Mouse (Mus musculus) liver, embryonic 13.5 days (tissue): Measurements from ENCODE around the gene Jag2. TPM values are rescaled to one million over a fixed set of nuclear protein-coding genes. Genes with fewer than 3 reads are reported as not detected.

Experiments
- ATAC-seq: fragments of 200-750 bp; cut with Nextera tagmentation; 2 replicates; pipeline ENCODE4 v1.8.0; 2017; ENCODE audit warnings: low read depth, mild to moderate bottlenecking, moderate number of reproducible peaks, moderate library complexity
- DNase-seq: peaks from one replicate; pipeline ENCODE4 v3.0.0; 2022
- H3K27ac ChIP-seq: fragments of 300-500 bp; sonication (generic); 2 replicates; pipeline ENCODE4 v1.5.1; 2015; ENCODE audit warnings: moderate library complexity, mild to moderate bottlenecking, inconsistent platforms
- H3K27me3 ChIP-seq: fragments of 300-500 bp; sonication (generic); 2 replicates; pipeline ENCODE4 v1.6.1; 2015; ENCODE audit warnings: mild to moderate bottlenecking, inconsistent platforms
- H3K36me3 ChIP-seq: fragments of 300-500 bp; sonication (generic); 2 replicates; pipeline ENCODE4 v1.6.1; 2015; ENCODE audit warnings: mild to moderate bottlenecking, inconsistent platforms
- H3K4me1 ChIP-seq: fragments of 300-500 bp; sonication (generic); replicated peaks from 2 replicates; pipeline ENCODE4 v1.6.1; 2015; ENCODE audit warnings: inconsistent platforms
- H3K4me2 ChIP-seq: fragments of 300-500 bp; sonication (generic); 2 replicates; pipeline ENCODE4 v1.6.1; 2015; ENCODE audit warnings: inconsistent platforms, mild to moderate bottlenecking, moderate library complexity
- H3K4me3 ChIP-seq: fragments of 300-500 bp; sonication (generic); replicated peaks from 2 replicates; pipeline ENCODE4 v1.5.1; 2015; ENCODE audit warnings: mild to moderate bottlenecking, inconsistent platforms
- H3K9ac ChIP-seq: fragments of 300-500 bp; sonication (generic); 2 replicates; pipeline ENCODE4 v1.6.1; 2015; ENCODE audit warnings: mild to moderate bottlenecking, inconsistent platforms
- H3K9me3 ChIP-seq: fragments of 300-500 bp; sonication (generic); replicated peaks from 2 replicates; pipeline ENCODE4 v1.6.1; 2016; ENCODE audit warnings: inconsistent platforms
- WGBS: fragments of 180-500 bp; shearing (Covaris S2); methylation state at CpG from one replicate; pipeline ENCODE4 v1.1.7; 2015; ENCODE audit not compliant: insufficient replicate concordance; 5-methylcytosine and 5-hydroxymethylcytosine counted together
- polyA plus RNA-seq: library from polyadenylated mRNA; unstranded; fragments of >200 nt; fragmentation: Nextera tagmentation; extraction: Ambion mirVana; gene quantifications from 2 replicates; pipeline ENCODE4 v1.2.1, GENCODE M21; 2015

Jag2 gene
- polyA plus RNA-seq, 1 experiment from 2014 or later, result 0.20 TPM

DNA sequence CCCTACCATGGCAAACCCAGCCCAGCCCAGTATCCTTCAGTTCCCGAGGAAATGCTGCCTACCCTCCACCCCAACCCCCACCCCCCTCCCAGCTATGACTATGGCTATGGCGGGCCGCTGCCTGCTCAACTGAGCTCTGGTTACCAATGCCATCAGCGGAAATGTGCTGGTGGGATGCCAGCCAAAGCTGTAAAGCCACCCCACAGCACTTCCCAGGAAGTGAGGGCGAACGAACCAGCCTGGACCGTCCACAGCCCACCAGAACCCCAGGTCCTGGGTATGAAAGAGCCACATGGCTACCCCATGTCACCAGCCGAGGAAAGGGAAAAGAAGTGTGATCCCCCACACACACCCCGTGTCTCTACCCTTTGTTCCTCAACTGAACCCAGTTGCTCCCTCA is 11.1 kb upstream of the Jag2 start:
- no peak overlapping the region for H3K27ac ChIP-seq
- ATAC-seq (no peak), DNase-seq (no peak)
- no peak overlapping the region for H3K4me3 ChIP-seq
- 65% methylated on average over 9 of the region's 9 CpGs for WGBS
- H3K27me3 ChIP-seq, result 0 out of 2 replicates have a peak, but pooled peaks cover 9% of the 10 kb centered on the region
- peaks cover 28% of the 10 kb centered on the region for H3K4me1 ChIP-seq
- no peaks in the 10 kb centered on the region for H3K36me3 ChIP-seq
- no peak overlapping the region for H3K4me2 ChIP-seq
- H3K9ac ChIP-seq, result peak overlapping the region; percentile 76; the same call in 1 of the 2 replicates
- H3K9me3 ChIP-seq, result no peaks in the 10 kb centered on the region

DNA sequence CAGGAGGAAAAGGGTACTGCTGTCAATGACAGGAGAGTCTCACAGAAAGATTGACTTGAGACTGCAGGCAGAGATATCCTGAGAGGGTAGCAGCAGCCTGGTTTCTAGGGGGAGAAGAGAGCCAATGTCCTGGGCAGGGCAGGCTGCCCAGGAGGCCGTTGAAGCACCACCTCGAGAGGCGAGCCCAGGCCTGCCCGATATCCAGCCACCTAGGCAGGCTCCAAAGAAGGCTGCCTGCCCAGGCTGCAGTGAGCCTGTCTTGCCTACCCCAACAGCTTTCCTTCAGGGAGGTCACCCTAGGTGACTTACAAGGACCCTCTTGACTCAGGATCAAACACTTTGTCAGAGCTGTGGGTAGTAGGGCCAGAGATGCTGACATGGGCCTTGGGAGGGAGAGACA is 10.7 kb upstream of the Jag2 start:
- no peaks in the 10 kb centered on the region for H3K9me3 ChIP-seq
- H3K4me2 ChIP-seq, result no peak overlapping the region
- H3K4me1 ChIP-seq, result peaks cover 28% of the 10 kb centered on the region
- ATAC-seq (no peak), DNase-seq (no peak)
- no peak overlapping the region for H3K27ac ChIP-seq
- H3K9ac ChIP-seq, result no peak overlapping the region; the same call in 1 of the 2 replicates
- H3K4me3 ChIP-seq, result no peak overlapping the region
- 0 out of 2 replicates have a peak, but pooled peaks cover 6% of the 10 kb centered on the region for H3K27me3 ChIP-seq
- WGBS, result 84% methylated on average over 4 of the region's 4 CpGs
- no peaks in the 10 kb centered on the region for H3K36me3 ChIP-seq

DNA sequence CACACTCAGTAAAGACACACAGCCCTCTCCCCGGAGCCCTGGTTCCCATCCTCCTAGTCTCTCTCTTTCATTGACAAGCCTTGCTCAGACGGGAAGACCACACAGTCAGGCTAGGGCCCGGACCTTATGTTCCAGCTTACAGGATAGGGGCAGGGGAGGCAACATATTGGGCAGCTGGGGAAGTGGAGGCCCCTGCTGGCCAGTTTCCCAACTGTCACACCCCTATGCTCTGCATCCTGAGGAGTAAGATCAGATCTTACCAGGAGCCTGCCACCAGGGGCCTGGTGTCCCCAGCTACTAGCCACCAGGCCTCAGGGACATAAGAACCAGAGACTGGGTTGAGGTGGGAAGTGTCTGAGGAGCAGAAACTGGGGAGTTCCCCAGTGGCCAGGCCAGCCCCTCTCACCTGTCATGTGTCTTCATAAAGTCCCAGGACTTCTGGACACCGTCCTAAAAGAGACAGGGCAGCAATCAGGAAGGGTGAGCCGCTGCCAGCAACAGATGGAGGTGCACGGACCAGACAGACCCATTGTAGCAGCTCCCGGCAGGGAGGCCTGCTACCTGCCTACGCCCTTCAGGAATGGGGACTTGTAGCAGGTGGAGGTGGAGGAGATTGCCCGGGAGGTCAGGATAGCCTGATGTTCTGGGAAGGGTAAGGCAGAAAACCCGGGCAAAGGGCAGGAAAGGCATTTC is 9.4 kb upstream of the Jag2 start:
- peaks cover 28% of the 10 kb centered on the region for H3K4me1 ChIP-seq
- H3K9ac ChIP-seq, result no peak overlapping the region
- no peak overlapping the region for H3K4me2 ChIP-seq
- no peak overlapping the region for H3K27ac ChIP-seq
- no peak for ATAC-seq
- WGBS, result 54% methylated on average over 10 of the region's 10 CpGs
- H3K4me3 ChIP-seq, result no peak overlapping the region
- no peak for DNase-seq
- no peaks in the 10 kb centered on the region for H3K36me3 ChIP-seq
- no peaks in the 10 kb centered on the region for H3K9me3 ChIP-seq
- 0 out of 2 replicates have a peak, but pooled peaks cover 6% of the 10 kb centered on the region for H3K27me3 ChIP-seq

DNA sequence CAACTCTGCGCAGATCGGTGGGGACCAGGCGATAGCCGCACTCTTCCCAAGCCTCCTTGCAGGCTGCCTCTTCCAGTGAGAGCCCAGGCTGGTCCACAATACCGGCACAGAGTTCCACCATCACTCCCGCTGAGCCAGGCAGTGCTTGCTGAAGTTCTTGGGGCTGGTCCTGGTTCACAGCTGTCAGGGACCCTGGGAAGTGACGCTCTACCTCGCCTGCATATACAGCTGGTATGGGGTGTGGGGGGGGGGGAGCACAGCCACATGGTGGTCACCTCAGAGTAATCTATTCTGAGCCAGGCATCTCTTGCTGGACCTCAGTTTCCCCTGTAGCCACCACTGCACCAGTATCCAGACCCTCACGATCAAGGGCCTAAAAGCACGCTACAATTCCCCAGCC is 8.8 kb upstream of the Jag2 start:
- Histone ChIP-seq H3K36me3 (no peaks in the 10 kb centered on the region), H3K27me3 (0 out of 2 replicates have a peak, but pooled peaks cover 6% of the 10 kb centered on the region), H3K4me2 (no peak overlapping the region), H3K4me3 (no peak overlapping the region), H3K4me1 (peaks cover 28% of the 10 kb centered on the region), H3K9me3 (no peaks in the 10 kb centered on the region), H3K27ac (no peak overlapping the region), H3K9ac (no peak overlapping the region)
- ATAC-seq (no peak), DNase-seq (no peak)
- WGBS, result 78% methylated on average over 10 of the region's 10 CpGs

DNA sequence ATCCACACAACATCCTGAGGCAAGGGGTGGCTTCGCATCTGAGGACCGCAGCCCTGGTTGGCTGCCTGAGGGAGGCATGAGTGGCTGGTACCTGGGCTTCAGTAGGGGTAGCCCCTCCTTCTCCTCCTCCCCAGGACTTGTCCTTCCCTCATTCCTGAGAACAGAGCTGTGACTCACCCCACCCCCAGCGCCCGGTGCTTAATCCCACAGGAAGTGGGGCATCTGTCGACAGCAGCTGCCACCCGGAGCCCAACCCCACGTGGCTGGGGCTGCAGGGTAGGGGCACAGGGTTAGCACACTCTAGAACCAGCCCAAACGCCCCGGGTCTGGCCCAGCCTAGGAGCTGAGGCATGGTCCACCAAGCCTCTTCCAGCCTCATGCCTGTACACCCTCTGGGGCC is 8.3 kb upstream of the Jag2 start:
- ATAC-seq (no peak), DNase-seq (no peak)
- WGBS, result 52% methylated on average over 9 of the region's 9 CpGs
- H3K9ac ChIP-seq, result no peak overlapping the region
- 0 out of 2 replicates have a peak, but pooled peaks cover 10% of the 10 kb centered on the region for H3K27me3 ChIP-seq
- peaks cover 28% of the 10 kb centered on the region for H3K4me1 ChIP-seq
- H3K4me3 ChIP-seq, result no peak overlapping the region
- H3K9me3 ChIP-seq, result no peaks in the 10 kb centered on the region
- H3K27ac ChIP-seq, result no peak overlapping the region
- H3K36me3 ChIP-seq, result no peaks in the 10 kb centered on the region
- H3K4me2 ChIP-seq, result no peak overlapping the region

DNA sequence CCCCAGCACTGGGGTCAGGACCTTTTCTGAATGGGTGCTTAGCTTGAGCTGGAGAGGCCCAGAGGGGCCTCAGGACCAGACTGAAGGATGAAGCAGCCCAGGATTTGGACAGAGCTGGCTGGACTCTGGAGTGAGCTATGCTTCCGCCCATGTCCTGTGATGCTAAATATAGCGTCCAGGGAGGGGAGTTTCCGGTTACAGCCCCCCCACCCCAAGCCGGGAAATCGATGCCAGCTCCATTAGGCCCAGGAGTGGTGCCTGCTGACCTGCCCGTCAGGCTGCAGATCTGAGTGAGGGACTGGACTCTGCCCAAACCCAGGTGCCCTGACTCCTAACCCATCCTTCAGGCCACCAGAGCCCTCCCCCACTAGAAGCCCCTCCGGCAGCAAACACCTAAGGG is 3.1 kb upstream of the Jag2 start:
- Histone ChIP-seq H3K27me3 (peaks cover 56% of the 10 kb centered on the region), H3K9ac (no peak overlapping the region), H3K4me2 (no peak overlapping the region), H3K36me3 (no peaks in the 10 kb centered on the region), H3K9me3 (no peaks in the 10 kb centered on the region), H3K4me1 (peaks cover 22% of the 10 kb centered on the region), H3K4me3 (no peak overlapping the region), H3K27ac (no peak overlapping the region)
- 41% methylated on average over 7 of the region's 7 CpGs for WGBS
- DNase-seq (no peak), ATAC-seq (no peak)

DNA sequence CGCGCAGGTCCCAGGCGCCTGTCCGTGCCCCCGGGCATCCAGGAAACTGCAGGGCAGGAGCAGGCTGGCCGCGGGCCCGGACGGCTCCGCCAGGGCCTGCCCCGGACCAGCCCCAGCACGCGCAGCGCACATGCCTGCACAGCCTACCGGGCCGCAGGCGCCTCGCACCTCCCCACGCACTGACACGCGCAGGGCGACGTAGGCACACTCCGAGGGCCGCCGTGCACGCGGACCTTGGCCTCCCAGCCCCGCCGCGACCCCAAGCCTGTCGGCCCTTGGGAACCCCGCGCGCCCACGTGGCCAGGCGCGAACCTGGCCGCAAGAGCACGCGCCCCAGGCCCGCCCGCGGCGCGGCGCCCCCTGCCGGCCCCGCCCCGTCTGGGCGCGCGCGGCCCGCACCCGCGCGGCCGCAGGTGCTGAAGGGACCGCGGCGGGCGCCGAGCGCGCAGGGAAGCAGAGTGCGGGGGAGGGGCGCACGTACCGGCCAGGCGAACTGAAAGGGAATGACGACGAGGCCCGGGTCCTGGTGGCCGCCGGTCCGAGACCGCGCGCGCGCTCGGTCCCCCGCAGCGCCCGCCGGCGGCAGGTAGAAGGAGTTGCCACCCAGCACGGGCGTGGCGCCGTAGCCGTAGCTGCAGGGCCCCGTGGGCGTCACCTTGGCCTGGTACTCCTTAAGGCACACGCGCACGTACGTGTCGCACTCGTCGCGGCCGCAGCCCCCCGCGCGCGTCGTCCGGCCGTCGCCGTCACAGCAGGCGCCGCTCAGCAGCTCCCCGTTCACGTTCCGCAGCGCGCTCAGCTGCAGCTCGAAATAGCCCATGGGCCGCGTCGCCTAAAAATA is 955 bp downstream of the Jag2 start:
- WGBS, result 3% methylated on average over 114 of the region's 124 CpGs
- peaks cover 80% of the 10 kb centered on the region for H3K27me3 ChIP-seq

DNA sequence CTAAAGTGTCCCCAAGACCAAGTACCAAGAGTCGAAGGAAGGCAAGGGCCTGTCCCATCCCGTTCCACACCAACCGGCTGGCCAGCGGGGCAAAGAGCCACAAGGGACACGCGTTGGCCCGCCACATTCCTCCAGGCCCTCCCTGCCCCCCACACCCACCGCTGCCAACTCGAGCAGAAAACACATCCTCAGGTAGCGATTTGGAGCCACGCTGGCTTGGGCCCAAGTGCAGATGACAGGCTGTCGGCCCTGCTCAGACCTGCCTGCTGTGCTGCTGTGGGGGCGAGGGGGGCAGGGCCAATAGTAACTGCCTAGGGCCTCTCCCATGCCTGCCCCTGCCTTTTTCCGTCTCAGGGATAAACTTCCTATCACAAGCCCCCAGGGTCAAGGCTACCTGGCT is 2.3 kb downstream of the Jag2 start:
- Histone ChIP-seq H3K36me3 (no peaks in the 10 kb centered on the region), H3K4me2 (no peak overlapping the region), H3K4me1 (peaks cover 19% of the 10 kb centered on the region), H3K27ac (no peak overlapping the region), H3K4me3 (no peak overlapping the region), H3K27me3 (peaks cover 72% of the 10 kb centered on the region), H3K9ac (no peak overlapping the region), H3K9me3 (no peaks in the 10 kb centered on the region)
- WGBS, result 66% methylated on average over 14 of the region's 14 CpGs
- ATAC-seq (no peak), DNase-seq (no peak)

More for the DNA sequence above, 955 bp downstream of the Jag2 start:
- Histone ChIP-seq H3K36me3 (no peaks in the 10 kb centered on the region), H3K27ac (no peak overlapping the region), H3K4me2 (peak overlapping the region; percentile 69), H3K4me3 (peak overlapping the region; percentile 51), H3K9me3 (no peaks in the 10 kb centered on the region), H3K4me1 (peaks cover 22% of the 10 kb centered on the region), H3K9ac (no peak overlapping the region)
- ATAC-seq, result no peak
- no peak for DNase-seq

DNA sequence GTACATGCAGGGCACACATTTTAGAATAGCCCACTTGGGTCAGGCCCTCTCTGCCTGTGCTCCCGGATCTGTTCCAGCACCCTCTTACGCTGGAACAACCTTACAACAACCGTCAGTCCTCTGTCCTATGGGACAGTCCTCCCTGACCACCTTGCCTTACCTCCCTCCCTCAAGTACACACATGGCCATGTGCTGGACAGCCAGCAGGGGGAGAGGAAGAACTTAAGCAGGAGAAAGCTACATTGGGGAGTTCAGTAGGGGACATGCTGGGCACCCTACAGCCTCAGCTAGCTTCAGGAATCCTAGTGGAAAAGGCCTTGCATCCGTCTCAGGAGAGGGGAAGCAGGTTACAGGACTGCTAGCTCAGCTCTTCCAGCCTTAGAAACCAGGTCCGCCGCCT is 3.6 kb downstream of the Jag2 start:
- Histone ChIP-seq H3K36me3 (no peaks in the 10 kb centered on the region), H3K4me1 (peaks cover 19% of the 10 kb centered on the region), H3K4me3 (no peak overlapping the region), H3K9ac (no peak overlapping the region), H3K27me3 (peaks cover 59% of the 10 kb centered on the region), H3K4me2 (no peak overlapping the region), H3K27ac (no peak overlapping the region), H3K9me3 (no peaks in the 10 kb centered on the region)
- WGBS, result 72% methylated on average over 6 of the region's 6 CpGs
- ATAC-seq, result no peak
- DNase-seq, result no peak

DNA sequence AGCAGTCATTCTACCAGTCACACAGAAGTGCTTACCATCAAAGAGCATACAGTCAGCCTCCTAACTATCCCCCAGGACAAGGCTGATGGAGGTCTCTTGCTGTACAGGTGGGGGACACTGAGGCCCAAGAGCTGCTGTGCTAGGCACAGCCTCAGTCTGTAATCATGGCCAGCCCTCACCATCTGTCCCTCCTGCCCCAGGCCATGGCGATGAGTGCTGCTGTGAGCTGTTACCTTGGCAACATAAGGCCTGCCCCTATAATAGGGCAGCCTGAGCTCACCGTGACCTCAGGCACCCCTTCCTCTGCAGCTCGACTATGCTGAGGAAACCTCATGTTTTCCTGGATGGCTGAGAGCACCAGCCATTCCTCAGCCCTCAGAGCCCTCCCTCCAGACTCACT is 7.0 kb downstream of the Jag2 start:
- DNase-seq (no peak), ATAC-seq (no peak)
- Histone ChIP-seq H3K27ac (no peak overlapping the region), H3K9ac (no peak overlapping the region), H3K9me3 (no peaks in the 10 kb centered on the region), H3K4me3 (no peak overlapping the region), H3K27me3 (peaks cover 25% of the 10 kb centered on the region), H3K36me3 (no peaks in the 10 kb centered on the region), H3K4me1 (0 out of 2 replicates have a peak, but pooled peaks cover 5% of the 10 kb centered on the region), H3K4me2 (no peak overlapping the region)
- 33% methylated on average over 3 of the region's 3 CpGs for WGBS

DNA sequence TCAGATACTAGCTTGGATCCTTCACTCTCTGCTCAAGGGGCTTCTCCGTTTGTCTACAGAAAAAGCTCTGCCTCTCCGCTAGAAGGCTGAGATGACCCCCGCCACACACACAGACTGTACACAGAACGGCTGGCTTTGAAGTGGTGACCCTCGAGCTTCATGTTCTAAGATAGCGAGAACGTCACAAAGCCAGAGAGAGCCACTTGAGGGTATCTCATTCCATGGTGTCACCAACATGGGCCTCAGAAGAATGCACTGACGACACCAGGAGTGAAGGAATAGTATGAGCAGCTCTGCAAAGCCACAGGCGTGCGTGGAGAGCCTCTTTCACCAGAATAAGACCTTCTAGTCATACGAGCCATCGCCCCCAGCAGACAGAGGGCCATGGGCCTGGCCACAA is 8.1 kb downstream of the Jag2 start:
- peaks cover 15% of the 10 kb centered on the region for H3K27me3 ChIP-seq

More for the DNA sequence above, 8.1 kb downstream of the Jag2 start:
- DNase-seq (no peak), ATAC-seq (no peak)
- H3K27ac ChIP-seq, result no peak overlapping the region
- no peak overlapping the region for H3K4me3 ChIP-seq
- no peak overlapping the region for H3K4me2 ChIP-seq
- H3K4me1 ChIP-seq, result peaks cover 7% of the 10 kb centered on the region; the same call in 1 of the 2 replicates
- WGBS, result 69% methylated on average over 12 of the region's 12 CpGs
- H3K9ac ChIP-seq, result no peak overlapping the region
- H3K36me3 ChIP-seq, result no peaks in the 10 kb centered on the region
- no peaks in the 10 kb centered on the region for H3K9me3 ChIP-seq
